Mouse (Mus musculus) erythroblast, embryonic 14.5 days (primary cell): ENCODE measurements around the gene Kif26b.

Source experiments
- GATA1 ChIP-seq: IDR thresholded peaks from 2 replicates; pipeline ENCODE4 v1.6.1; 2012; ENCODE audit warnings: low read length, inconsistent platforms, mixed read lengths
- TAL1 ChIP-seq: IDR thresholded peaks from 3 replicates; pipeline ENCODE4 v1.6.1; 2012; ENCODE audit warnings: low read length, inconsistent platforms, mixed read lengths

GRCm38 (mm10) chr1:178529512-178530300, 781 bp downstream of the Kif26b start:
- no peak for TF ChIP-seq GATA1
- TF ChIP-seq TAL1: no peak
